Mouse (Mus musculus) ES-Bruce4 (cell line): Measurements from ENCODE around the gene Ascc3.

Experiments
- CTCF ChIP-seq: IDR thresholded peaks from one replicate; pipeline ENCODE4 v1.8.1; 2011; ENCODE audit warnings: low read depth, low read length
- EP300 ChIP-seq: IDR thresholded peaks from 2 replicates; pipeline ENCODE4 v1.6.1; 2011; ENCODE audit warnings: low read depth, low read length; ENCODE audit not compliant: insufficient read depth
- POLR2A ChIP-seq: IDR thresholded peaks from one replicate; pipeline ENCODE4 v1.8.1; 2011; ENCODE audit warnings: low read length; ENCODE audit not compliant: insufficient read depth

- TF ChIP-seq CTCF: no peak
- no peak for TF ChIP-seq EP300
- no peak for TF ChIP-seq POLR2A
Observed at GRCm38 (mm10) chr10:50698836-50699433, 106.5 kb downstream of the Ascc3 start.
